Mouse (Mus musculus): ENCODE measurements at regions not wholly inside any gene's neighbourhood (a gene's known extent, or its start where the extent isn't known, plus 50 kb on each side); places are given as distances from the start of the nearest gene placed in this dataset.
"Not testable (repeated sequence)": the region's sequence is repeated elsewhere in the genome, so short reads cannot be mapped to it uniquely, and the experiment has no call there.

GRCm38 (mm10) chr1:43301866-43302571 is 105.2 kb upstream of the Fhl2 start:
- Histone ChIP-seq H3K4me3 (ENCODE audit: insufficient read depth, low read length) (no peak overlapping the region), H3K4me1 (ENCODE audit: control insufficient read depth, insufficient read depth, low read length) (peaks cover 17% of the 10 kb centered on the region), H3K27ac (ENCODE audit: insufficient read depth, low read depth, low read length) (no peak overlapping the region)
- no peak for TF ChIP-seq CTCF (IDR thresholded peaks at IDR 0.05; ENCODE audit: low read depth, low read length)
- TF ChIP-seq POLR2A (IDR thresholded peaks at IDR 0.05; ENCODE audit: borderline replicate concordance, low read depth, low read length) = no peak

- no peak overlapping the region for H3K27ac ChIP-seq (ENCODE audit: insufficient read depth, low read depth, low read length)
- no peak overlapping the region for H3K4me3 ChIP-seq (ENCODE audit: insufficient read depth, low read length)
- TF ChIP-seq CTCF (IDR thresholded peaks at IDR 0.05; ENCODE audit: low read depth, low read length) (no peak), POLR2A (IDR thresholded peaks at IDR 0.05; ENCODE audit: borderline replicate concordance, low read depth, low read length) (no peak)
- H3K4me1 ChIP-seq (ENCODE audit: control insufficient read depth, insufficient read depth, low read length) = peaks cover 17% of the 10 kb centered on the region
Measured at GRCm38 (mm10) chr1:43302657-43303056, 105.9 kb upstream of the Fhl2 start.

GRCm38 (mm10) chr1:43305349-43306278 is 108.8 kb upstream of the Fhl2 start:
- no peak overlapping the region for H3K27ac ChIP-seq (ENCODE audit: insufficient read depth, low read depth, low read length)
- no peak for TF ChIP-seq POLR2A (IDR thresholded peaks at IDR 0.05; ENCODE audit: borderline replicate concordance, low read depth, low read length)
- TF ChIP-seq CTCF (IDR thresholded peaks at IDR 0.05; ENCODE audit: low read depth, low read length) = no peak
- peaks cover 17% of the 10 kb centered on the region for H3K4me1 ChIP-seq (ENCODE audit: control insufficient read depth, insufficient read depth, low read length)
- H3K4me3 ChIP-seq (ENCODE audit: insufficient read depth, low read length) = no peak overlapping the region

- H3K4me1 ChIP-seq (ENCODE audit: control insufficient read depth, insufficient read depth, low read length) = no peaks in the 10 kb centered on the region
- H3K27ac ChIP-seq (ENCODE audit: insufficient read depth, low read depth, low read length) = no peak overlapping the region
- no peak overlapping the region for H3K4me3 ChIP-seq (ENCODE audit: insufficient read depth, low read length)
- no peak for TF ChIP-seq CTCF (IDR thresholded peaks at IDR 0.05; ENCODE audit: low read depth, low read length)
- TF ChIP-seq POLR2A (IDR thresholded peaks at IDR 0.05; ENCODE audit: borderline replicate concordance, low read depth, low read length) = no peak
Measured at GRCm38 (mm10) chr1:43310711-43311695, 114.2 kb upstream of the Fhl2 start.

GRCm38 (mm10) chr1:43316331-43316730 is 119.5 kb upstream of the Fhl2 start:
- H3K4me1 ChIP-seq (ENCODE audit: control insufficient read depth, insufficient read depth, low read length); H3K27ac ChIP-seq (ENCODE audit: insufficient read depth, low read depth, low read length); H3K4me3 ChIP-seq (ENCODE audit: insufficient read depth, low read length): not testable (repeated sequence)

GRCm38 (mm10) chr1:43317076-43317871 is 120.5 kb upstream of the Fhl2 start:
- no peak overlapping the region for H3K27ac ChIP-seq (ENCODE audit: insufficient read depth, low read depth, low read length)
- TF ChIP-seq POLR2A (IDR thresholded peaks at IDR 0.05; ENCODE audit: borderline replicate concordance, low read depth, low read length) = no peak
- no peak for TF ChIP-seq CTCF (IDR thresholded peaks at IDR 0.05; ENCODE audit: low read depth, low read length)
- H3K4me3 ChIP-seq (ENCODE audit: insufficient read depth, low read length) = no peak overlapping the region
- H3K4me1 ChIP-seq (ENCODE audit: control insufficient read depth, insufficient read depth, low read length) = no peaks in the 10 kb centered on the region

- peaks cover 14% of the 10 kb centered on the region for H3K4me1 ChIP-seq (ENCODE audit: control insufficient read depth, insufficient read depth, low read length)
- not testable (repeated sequence) for H3K4me3 ChIP-seq (ENCODE audit: insufficient read depth, low read length)
Measured at GRCm38 (mm10) chr1:43333488-43333887, 110.9 kb upstream of the Nck2 start.

GRCm38 (mm10) chr1:43337168-43337784 is 107.1 kb upstream of the Nck2 start:
- H3K4me3 ChIP-seq (ENCODE audit: insufficient read depth, low read length) = no peak overlapping the region
- TF ChIP-seq POLR2A (IDR thresholded peaks at IDR 0.05; ENCODE audit: borderline replicate concordance, low read depth, low read length) (no peak), CTCF (IDR thresholded peaks at IDR 0.05; ENCODE audit: low read depth, low read length) (no peak)
- H3K4me1 ChIP-seq (ENCODE audit: control insufficient read depth, insufficient read depth, low read length) = peaks cover 15% of the 10 kb centered on the region
- H3K27ac ChIP-seq (ENCODE audit: insufficient read depth, low read depth, low read length) = 0 out of 2 replicates have a peak overlapping the region, but pooled peaks have one; percentile 1

More at GRCm38 (mm10) chr1:43333488-43333887, 110.9 kb upstream of the Nck2 start:
- not testable (repeated sequence) for H3K27ac ChIP-seq (ENCODE audit: insufficient read depth, low read depth, low read length)
